Mouse (Mus musculus): ENCODE measurements around the gene Dyrk3. TPM values are rescaled to one million over a fixed set of nuclear protein-coding genes. Genes with fewer than 3 reads are reported as not detected.

Dyrk3 gene
- 10 to 100 TPM; 17.4 to 20.2 TPM for total RNA-seq (2021)
- long read RNA-seq, transcript Dyrk3-201 (3 exons, 3,164 nt): major isoform, 21 of 24 reads
- long read RNA-seq, partial matches to known transcripts: 1 of 24 reads
- long read RNA-seq, other reads (novel, unspliced or antisense): 2 of 24 reads

GRCm38 (mm10) chr1:131138191-131139016 is at the start of gene Dyrk3:
TSS of gene Dyrk3 (minus strand) at chr1:131138340.
- DNase-seq (ENCODE audit: low spot score in 2 of 2): peak; percentile 90 to 91

DNA sequence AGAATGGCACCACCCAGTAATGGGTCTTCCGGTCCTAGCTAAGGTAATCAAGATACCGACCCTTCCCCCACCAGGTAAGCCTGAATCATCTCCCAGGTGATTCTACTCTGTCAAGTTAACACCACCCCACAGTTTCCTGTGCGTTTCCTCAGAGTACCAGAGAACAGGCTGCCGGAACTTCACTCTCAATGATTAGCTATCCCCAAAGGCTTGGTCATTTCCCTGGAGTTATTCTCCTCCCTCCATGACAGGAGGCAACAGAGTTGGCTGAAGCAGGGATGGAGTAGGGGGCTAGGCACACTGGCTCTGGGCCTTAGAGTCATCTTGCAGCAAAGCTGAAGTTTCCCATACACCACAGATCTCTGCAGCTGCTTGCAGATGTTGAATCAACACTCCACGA is 49.7 kb upstream of the Dyrk3 start:
- DNase-seq (ENCODE audit: low spot score in 2 of 2): no peak

DNA sequence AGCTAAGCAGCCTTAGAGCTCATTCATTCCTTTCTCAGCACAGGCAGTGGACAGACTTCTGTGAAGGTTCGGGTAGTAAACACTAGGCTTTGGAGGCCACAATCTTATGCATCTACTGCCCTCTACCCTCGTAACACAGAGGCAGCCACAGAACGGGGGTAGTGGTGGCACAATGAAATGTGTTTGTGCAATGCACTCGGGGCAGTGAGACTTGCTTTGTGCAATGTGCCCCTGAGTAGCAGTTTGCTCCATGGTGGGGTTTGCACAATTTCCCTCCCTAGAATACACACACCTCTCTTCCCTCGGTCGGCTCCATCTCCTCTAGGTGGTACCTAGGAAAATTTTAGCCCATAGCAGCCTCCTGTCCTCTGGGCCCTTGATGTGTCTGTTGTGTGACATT is 48.9 kb upstream of the Dyrk3 start:
- no peak for DNase-seq (ENCODE audit: low spot score in 2 of 2)

DNA sequence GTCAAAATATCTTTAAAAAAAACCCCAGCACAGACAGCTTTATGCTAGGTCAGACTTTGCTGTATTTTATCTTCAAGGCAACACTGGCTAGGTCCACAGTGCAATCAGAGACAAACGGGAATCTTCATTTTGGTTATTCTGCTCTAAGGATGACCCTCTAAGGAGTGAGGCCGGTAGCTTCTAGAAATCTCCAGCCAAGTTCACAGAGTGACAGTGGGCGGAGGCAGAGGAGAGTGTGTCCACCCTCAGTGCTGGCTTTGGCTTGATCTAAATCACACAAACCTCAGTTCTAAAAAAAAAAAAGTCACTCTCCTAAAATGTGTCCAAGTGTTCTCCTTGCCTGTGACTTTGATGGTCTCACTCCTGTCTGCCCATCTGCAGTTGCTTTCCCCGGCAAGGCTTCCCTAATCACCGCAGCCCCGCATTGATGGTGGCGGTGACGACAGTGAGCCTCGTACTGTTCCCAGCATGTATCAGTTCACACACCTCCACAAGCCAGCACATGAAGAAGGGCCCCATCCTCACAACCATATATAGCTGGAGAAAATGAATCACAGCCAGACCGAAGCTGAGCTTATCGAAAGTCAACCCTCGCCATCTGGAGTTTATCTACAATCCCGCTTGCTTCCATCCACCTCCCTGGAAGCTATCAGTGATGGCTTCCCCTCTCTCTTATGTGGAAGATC is 47.8 kb upstream of the Dyrk3 start:
- peak in 1 of 2 experiments; percentile 71 for DNase-seq (ENCODE audit: low spot score in 2 of 2)

DNA sequence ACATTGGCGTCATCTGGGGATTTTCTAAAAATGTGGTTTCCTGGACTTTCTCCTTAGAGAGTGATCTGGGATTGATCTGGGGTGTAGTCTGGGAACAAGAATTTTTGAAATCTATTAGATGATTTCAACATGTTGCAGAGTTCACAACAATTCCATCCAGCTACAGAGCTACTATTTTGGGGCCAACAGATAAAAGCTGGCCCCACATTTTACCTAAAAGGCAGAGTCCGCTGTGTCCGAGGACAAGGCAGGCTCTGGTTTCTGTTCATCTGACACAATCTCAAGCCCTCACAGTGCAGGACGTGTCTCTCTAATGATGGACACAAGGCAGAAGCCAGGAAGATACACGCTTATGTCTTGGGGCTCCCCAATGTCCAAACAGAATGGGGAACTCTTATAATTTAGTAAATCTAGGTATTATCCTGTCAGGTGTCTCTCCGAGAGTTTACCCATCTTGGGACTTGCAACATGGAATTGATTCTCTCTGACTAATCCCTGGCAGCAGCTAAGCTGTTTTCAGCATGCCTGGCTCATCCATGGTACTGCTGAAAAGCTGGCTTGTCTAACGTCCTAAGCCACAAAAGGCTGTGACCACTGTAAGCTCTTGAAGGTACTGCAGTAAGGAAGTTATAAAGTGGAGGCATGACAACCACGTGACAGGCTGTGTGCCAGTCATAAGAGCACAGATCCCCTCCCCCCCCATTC is 47.0 kb upstream of the Dyrk3 start:
- DNase-seq (ENCODE audit: low spot score in 2 of 2): no peak

- DNase-seq (ENCODE audit: low spot score in 2 of 2): no peak
These were observed 46.3 kb upstream of the Dyrk3 start for GRCm38 (mm10) chr1:131184253-131184955.

DNA sequence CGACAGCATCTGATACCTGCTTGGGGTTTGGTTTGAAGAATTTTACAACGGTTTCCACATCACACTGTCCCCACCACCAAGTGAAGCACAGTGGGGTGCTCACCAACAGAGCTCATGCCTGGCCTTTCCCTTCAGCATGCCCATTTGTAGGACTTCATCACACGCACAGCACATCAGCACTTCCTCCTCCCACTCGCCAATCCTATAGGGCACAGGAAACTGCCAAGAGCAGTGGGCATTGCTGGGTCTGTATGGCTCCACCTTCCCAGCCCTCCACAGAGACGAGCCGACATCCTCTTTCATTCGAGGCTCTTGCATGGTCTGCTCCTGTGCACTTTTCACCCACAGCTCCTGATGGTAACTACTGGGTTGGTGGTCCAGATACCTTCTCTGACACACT is 45.1 kb upstream of the Dyrk3 start:
- DNase-seq (ENCODE audit: low spot score in 2 of 2): no peak

DNA sequence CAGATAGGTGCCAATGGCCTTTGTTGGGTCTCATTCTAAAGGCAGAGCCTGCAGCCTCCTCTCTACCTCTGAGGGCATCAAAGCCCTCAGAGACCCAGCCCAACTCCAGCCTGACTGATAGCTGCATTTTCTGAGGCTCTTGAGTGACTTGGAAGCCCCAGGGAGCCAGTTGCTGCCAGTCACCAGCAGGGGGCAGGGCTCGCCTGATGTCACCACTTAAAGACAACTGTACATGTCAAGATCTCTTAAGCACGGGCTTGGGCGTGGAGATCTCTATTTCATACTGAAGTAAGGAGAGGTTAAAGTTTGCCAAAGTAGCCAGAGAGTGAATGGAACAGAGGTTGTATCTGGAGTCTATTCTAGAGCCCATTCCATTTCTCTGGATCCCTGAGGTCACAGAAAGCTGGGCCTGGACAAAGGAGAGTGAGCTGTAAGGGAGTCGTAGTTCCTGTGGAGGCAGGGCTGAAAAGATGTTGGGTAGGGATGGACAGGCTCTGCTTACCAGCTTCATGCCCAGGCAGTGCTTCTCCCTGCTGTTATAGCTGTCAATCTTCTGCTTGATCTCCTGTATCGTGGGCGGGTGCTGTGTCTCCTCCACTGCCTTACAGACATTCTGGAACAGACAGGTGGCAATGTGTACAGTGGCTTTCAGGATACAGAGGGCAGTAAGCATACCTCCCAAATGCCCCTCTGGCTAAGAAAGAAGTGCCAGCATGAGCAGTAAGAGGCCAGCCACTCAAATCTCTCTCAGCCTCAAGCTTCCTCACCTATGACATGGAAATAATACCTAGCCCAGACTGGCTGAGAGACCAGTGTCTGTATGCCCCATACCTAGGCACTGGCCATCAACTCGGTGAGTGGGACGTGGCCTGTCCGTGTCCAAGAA is 43.7 kb upstream of the Dyrk3 start:
- peak; percentile 62 to 88 for DNase-seq (ENCODE audit: low spot score in 2 of 2)

DNA sequence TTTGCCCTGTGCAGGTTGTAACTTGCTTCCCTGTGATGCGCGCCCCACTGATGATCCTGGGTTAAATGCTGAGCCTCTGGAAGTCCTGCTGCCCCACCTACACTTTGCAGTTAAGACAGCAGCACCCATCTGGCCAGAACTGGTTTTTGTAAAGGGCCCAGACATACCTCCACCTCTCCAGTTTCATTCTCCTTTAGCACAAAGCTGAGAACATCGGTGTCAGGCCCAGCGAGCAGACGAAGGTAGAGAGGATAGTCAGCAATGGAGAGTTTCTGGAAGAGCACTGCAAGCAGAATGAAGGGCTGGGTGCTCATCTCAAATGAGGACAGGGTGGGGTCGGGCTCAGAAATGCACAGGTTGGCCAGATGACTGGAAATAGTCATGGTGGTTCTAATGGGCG is 42.2 kb upstream of the Dyrk3 start:
- no peak for DNase-seq (ENCODE audit: low spot score in 2 of 2)

GRCm38 (mm10) chr1:131178083-131178482 is 39.9 kb upstream of the Dyrk3 start:
- DNase-seq (ENCODE audit: low spot score in 2 of 2): no peak

- DNase-seq (ENCODE audit: low spot score in 2 of 2): no peak
These were observed 39.1 kb upstream of the Dyrk3 start for GRCm38 (mm10) chr1:131177249-131177648.

- DNase-seq (ENCODE audit: low spot score in 2 of 2): no peak
These were observed 37.7 kb upstream of the Dyrk3 start for GRCm38 (mm10) chr1:131175819-131176218.

DNA sequence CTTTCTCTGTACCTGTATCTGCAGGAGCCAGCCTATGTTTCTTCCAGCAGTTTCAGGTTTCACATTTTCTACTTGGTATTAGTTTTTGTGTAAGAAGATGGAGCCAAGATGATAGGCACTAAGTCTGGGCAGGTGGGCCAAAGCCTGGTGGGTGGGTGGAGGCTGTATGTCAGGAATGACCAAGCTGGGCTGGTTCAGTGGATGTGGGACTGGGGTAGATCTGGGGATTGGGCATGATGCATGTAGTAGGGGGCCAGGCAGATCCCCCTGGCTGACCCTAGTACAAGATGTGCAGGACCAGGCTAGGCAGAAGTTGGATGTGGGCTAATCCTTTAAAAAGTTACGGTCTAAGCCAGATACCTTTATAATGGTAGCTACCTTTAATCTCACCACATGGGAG is 37.0 kb upstream of the Dyrk3 start:
- no peak for DNase-seq (ENCODE audit: low spot score in 2 of 2)

GRCm38 (mm10) chr1:131174299-131174861 is 36.2 kb upstream of the Dyrk3 start:
- DNase-seq (ENCODE audit: low spot score in 2 of 2): no peak

DNA sequence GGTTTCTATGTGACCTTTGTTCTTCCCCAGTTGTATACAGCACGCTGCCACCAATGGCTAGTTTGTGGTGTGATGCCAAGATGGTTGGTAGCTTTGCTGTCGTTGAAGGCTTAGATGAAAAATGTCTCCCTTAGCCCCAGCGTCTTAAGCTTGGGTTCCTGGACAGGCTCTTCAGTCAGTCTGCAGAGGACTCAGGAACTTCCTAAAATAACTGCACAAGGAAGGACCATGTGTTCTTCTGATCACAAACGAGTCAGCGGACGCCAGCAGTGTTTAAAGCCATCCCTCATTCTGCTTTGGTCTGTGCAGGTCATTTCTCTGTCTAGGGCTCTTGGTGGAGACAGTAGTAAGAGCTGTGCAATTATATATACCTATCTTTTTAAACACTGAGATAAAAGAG is 35.7 kb upstream of the Dyrk3 start:
- no peak for DNase-seq (ENCODE audit: low spot score in 2 of 2)

- DNase-seq (ENCODE audit: low spot score in 2 of 2): no peak
These were observed 34.9 kb upstream of the Dyrk3 start for GRCm38 (mm10) chr1:131173001-131173400.

DNA sequence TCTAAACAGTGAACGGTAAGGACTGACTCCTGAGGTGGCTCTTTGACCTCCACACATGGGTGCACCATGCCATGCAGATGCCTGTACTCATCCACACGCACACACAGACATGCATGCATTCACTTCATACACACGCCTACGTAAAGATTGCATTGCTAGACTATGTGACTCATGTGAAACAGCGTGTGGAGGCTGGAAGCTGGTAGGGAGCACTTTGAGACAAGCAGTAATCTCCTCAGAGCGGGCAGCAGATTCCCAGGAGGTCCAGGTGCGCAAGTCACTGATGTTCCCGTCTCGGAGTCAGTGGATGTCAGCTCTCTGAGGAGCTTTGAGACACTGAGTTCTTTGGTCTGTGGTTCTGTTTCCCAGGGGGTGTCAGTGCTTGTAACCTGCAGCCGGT is 29.5 kb upstream of the Dyrk3 start:
- DNase-seq (ENCODE audit: low spot score in 2 of 2): no peak

DNA sequence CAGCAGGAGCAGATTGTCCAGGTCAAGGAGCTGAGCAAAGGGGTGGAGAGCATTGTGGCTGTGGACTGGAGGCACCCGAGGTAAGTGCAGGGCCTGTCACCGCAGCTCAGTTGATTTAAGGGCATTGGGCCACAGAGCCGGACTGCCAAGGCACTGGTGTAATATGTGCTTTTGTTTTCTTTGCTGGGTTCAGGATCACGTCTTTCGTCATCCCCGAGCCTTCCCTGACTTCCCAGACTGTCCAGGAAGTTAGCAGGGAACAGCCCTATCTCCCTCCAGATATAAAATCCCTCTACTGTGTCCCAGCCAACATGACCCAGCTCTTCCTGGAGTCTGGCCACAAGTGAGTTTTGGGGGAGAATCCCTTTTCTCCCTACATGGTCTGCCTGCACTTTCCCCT is 26.3 kb upstream of the Dyrk3 start:
- DNase-seq (ENCODE audit: low spot score in 2 of 2): no peak

DNA sequence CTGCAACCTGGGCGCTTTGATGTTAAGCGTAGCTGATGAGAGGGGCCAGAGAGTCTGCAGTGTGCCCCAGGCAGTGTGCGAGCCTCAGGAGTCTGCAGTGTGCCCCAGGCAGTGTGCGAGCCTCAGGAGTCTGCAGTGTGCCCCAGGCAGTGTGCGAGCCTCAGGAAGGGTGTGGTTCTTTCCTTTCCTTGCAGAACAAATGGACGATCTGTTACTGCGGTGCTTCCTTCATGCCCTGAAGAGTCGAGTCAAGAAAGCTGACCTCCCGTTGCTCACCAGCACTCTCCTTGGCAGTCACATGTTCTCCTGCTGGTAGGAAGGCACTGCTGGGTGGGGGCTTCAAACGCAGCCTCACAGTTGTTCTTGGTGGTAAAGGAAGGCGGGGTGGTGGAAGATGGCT is 23.0 kb upstream of the Dyrk3 start:
- DNase-seq (ENCODE audit: low spot score in 2 of 2): no peak

Data from layer of hippocampus, adult 18-20 months (tissue).